Mouse (Mus musculus) limb, embryonic 15.5 days (tissue): ENCODE measurements around the gene 4930404N11Rik. TPM values are rescaled to one million over a fixed set of nuclear protein-coding genes. Genes with fewer than 3 reads are reported as not detected.

ENCODE experiments used
- ATAC-seq: fragments of 200-750 bp; cut with Nextera tagmentation; 2 replicates; pipeline ENCODE4 v1.8.0; 2017; ENCODE audit warnings: low read depth, moderate TSS enrichment; ENCODE audit not compliant: insufficient number of reproducible peaks, low FRiP score, low TSS enrichment
- H3K27ac ChIP-seq: fragments of 300-500 bp; sonication (generic); 2 replicates; pipeline ENCODE4 v1.5.1; 2015; ENCODE audit warnings: moderate library complexity, mild to moderate bottlenecking, inconsistent platforms
- H3K27me3 ChIP-seq: fragments of 300-500 bp; sonication (generic); 2 replicates; pipeline ENCODE4 v1.6.1; 2015; ENCODE audit warnings: inconsistent platforms
- H3K36me3 ChIP-seq: fragments of 300-500 bp; sonication (generic); 2 replicates; pipeline ENCODE4 v1.6.1; 2015; ENCODE audit warnings: inconsistent platforms
- H3K4me1 ChIP-seq: fragments of 300-500 bp; sonication (generic); 2 replicates; pipeline ENCODE4 v1.6.1; 2015; ENCODE audit warnings: inconsistent platforms
- H3K4me2 ChIP-seq: fragments of 300-500 bp; sonication (generic); 2 replicates; pipeline ENCODE4 v1.6.1; 2015; ENCODE audit warnings: mild to moderate bottlenecking, inconsistent platforms
- H3K4me3 ChIP-seq: fragments of 300-500 bp; sonication (generic); 2 replicates; pipeline ENCODE4 v1.5.1; 2015; ENCODE audit warnings: mild to moderate bottlenecking, inconsistent platforms
- H3K9ac ChIP-seq: fragments of 300-500 bp; sonication (generic); 2 replicates; pipeline ENCODE4 v1.6.1; 2015; ENCODE audit warnings: inconsistent platforms
- H3K9me3 ChIP-seq: fragments of 300-500 bp; sonication (generic); 2 replicates; pipeline ENCODE4 v1.6.1; 2016; ENCODE audit warnings: inconsistent platforms
- WGBS: fragments of 180-500 bp; shearing (Covaris S2); methylation state at CpG from one replicate; pipeline ENCODE4 v1.1.7; 2015; 5-methylcytosine and 5-hydroxymethylcytosine counted together
- polyA plus RNA-seq: library from polyadenylated mRNA; unstranded; fragments of >200 nt; fragmentation: Nextera tagmentation; extraction: Ambion mirVana; gene quantifications from 2 replicates; pipeline ENCODE4 v1.2.1, GENCODE M21; 2015

The 4930404N11Rik gene
- polyA plus RNA-seq, 1 experiment from 2014 or later = 0.60 TPM

DNA sequence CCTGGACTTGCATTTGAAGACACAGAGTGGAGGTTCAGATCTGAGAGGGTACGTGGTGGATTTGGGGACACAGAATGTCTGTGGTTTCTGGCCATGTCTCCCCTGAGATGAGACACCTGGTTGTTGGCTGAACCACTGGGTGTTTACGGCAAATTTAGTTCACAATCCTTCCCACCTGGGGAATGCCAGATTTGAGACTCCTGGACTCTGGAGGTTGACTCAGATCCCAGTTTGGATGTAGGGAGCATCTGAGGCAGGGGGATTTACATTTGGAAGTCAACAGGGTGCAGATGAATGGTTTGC is 11.7 kb upstream of the 4930404N11Rik start:
- Histone ChIP-seq H3K27ac (peak overlapping the region; percentile 54; the same call in 1 of the 2 replicates), H3K4me1 (peaks cover 26% of the 10 kb centered on the region), H3K4me3 (peak overlapping the region; percentile 82), H3K4me2 (peak overlapping the region; percentile 60), H3K9me3 (no peaks in the 10 kb centered on the region), H3K36me3 (peaks cover 31% of the 10 kb centered on the region), H3K27me3 (no peaks in the 10 kb centered on the region), H3K9ac (peak overlapping the region; percentile 83)
- no peak for ATAC-seq
- 51% methylated on average over 2 of the region's 2 CpGs for WGBS

DNA sequence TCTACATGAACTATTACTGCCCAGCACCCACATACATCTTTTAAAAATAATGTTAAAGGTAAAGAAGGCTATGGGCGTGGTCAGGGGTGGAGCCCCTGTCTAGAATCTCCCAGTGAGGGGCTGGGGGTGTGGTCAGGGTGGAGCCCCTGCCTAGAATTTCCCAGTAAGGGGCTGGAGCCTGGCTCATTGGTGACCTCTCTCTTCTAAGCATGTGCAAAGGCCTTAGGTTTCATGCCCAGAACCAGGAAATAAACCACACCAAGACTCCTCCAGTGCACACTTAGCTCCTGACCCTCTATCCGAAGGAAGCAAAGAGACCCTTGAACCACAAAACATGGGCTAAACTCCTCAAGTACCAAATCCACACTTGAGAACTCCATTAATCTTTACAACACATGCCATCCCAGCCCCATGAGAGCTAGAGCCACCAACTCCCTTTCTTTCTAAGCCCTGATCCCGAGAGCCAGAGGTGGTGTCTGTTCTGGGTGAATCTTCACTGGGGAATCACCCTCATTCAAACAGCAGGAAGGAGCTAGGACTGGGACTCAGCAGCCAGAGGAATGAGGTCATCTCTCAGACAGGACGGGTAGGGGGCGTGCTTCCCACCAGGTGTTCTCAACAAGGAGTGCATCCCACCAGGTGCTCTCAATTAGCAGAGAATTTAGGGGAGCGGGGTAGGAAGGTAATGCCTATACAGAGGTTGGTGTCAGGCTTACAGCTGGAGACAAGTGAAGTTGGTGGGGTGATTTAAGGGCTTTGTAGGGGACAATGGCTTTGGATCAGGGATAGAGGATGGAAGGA is 11.1 kb upstream of the 4930404N11Rik start:
- peak overlapping the region; percentile 82 for H3K4me3 ChIP-seq
- WGBS = 25% methylated on average over 6 of the region's 6 CpGs
- peaks cover 37% of the 10 kb centered on the region for H3K36me3 ChIP-seq
- no peaks in the 10 kb centered on the region for H3K27me3 ChIP-seq
- H3K4me2 ChIP-seq = peak overlapping the region; percentile 60
- peak overlapping the region; percentile 83 for H3K9ac ChIP-seq
- no peak for ATAC-seq
- H3K27ac ChIP-seq = peak overlapping the region; percentile 54; the same call in 1 of the 2 replicates
- H3K9me3 ChIP-seq = no peaks in the 10 kb centered on the region
- peaks cover 26% of the 10 kb centered on the region for H3K4me1 ChIP-seq

DNA sequence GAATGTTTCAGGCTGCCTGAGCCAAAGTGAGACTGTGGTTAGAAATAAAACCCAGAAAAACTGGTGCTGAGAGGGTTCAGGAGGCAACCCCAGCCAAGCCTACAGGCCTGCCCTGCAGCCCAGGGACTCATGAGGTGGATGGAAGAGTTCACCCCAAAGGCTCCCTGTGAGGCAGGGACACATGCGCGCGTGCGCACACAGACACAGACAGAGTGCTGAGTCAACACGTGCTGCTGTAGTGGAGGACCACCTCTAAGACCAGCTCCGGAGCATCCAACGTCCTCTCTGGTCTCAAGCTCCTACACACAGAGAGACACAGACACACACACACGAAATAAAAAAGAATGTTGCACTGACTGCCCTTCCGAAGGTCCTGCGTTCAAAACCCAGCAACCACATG is 9.7 kb upstream of the 4930404N11Rik start:
- H3K36me3 ChIP-seq = peaks cover 51% of the 10 kb centered on the region
- no peaks in the 10 kb centered on the region for H3K9me3 ChIP-seq
- H3K4me1 ChIP-seq = peaks cover 26% of the 10 kb centered on the region
- no peak overlapping the region for H3K9ac ChIP-seq
- no peak for ATAC-seq
- H3K27me3 ChIP-seq = no peaks in the 10 kb centered on the region
- 93% methylated on average over 10 of the region's 10 CpGs for WGBS
- no peak overlapping the region for H3K4me3 ChIP-seq
- no peak overlapping the region for H3K4me2 ChIP-seq
- no peak overlapping the region for H3K27ac ChIP-seq

DNA sequence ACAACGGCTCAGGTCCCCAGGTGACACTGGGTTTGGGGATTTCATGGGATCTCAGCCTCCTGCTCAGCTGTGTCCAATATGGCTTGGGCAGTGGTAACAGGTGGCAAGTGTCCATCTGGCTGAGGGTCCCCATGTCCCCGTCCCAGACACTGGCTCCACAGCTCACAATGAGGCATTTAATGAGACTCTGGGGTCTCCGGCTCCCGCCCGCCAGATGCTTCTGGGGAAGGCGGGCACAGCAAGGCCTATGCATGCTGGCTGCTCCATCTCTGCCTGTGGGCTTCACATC is 1.5 kb upstream of the 4930404N11Rik start:
- H3K27ac ChIP-seq = no peak overlapping the region
- H3K27me3 ChIP-seq = peaks cover 34% of the 10 kb centered on the region
- H3K9me3 ChIP-seq = no peaks in the 10 kb centered on the region
- H3K4me3 ChIP-seq = no peak overlapping the region
- H3K4me2 ChIP-seq = no peak overlapping the region
- ATAC-seq = no peak
- H3K9ac ChIP-seq = no peak overlapping the region
- peaks cover 64% of the 10 kb centered on the region for H3K36me3 ChIP-seq
- 73% methylated on average over 6 of the region's 6 CpGs for WGBS
- H3K4me1 ChIP-seq = peaks cover 32% of the 10 kb centered on the region

DNA sequence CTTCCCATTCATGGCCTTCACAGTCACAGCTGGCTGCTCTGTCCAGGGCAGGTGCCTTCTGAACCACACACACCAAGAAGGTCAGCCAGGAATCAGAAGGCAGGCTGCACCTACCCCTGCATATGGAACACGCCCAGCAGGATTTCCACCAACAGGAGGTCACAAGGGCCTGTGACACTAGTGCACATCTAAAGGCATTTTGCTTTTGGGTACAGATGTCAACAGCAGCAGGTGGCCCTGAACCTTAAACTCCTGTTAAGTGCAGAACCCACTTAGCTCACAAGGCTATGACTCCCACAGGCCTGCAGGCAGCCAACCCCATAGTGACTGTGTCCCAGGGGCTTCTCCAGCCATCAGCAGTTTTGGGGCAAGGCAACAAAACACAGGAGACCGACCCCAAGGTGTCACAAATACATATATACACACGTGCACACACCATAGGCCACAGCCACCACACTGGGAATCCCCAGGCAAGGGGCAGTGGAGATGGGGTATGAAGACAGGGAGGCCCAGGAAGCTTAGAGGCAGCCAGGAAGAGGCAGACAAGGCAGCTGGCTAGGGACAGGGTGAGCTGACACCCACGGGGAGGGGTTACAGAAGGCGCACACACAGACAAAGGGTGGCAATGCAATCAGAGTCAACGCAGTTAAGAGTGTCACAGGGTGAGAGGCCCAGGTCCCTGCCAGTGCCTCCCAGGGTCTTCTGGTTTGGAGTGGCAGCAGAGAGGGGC is 1.0 kb upstream of the 4930404N11Rik start:
- no peak for ATAC-seq
- no peaks in the 10 kb centered on the region for H3K9me3 ChIP-seq
- no peak overlapping the region for H3K4me2 ChIP-seq
- no peak overlapping the region for H3K9ac ChIP-seq
- 82% methylated on average over 6 of the region's 6 CpGs for WGBS
- H3K4me3 ChIP-seq = no peak overlapping the region
- peaks cover 32% of the 10 kb centered on the region for H3K4me1 ChIP-seq
- H3K27ac ChIP-seq = no peak overlapping the region
- H3K27me3 ChIP-seq = peaks cover 34% of the 10 kb centered on the region
- peaks cover 59% of the 10 kb centered on the region for H3K36me3 ChIP-seq

DNA sequence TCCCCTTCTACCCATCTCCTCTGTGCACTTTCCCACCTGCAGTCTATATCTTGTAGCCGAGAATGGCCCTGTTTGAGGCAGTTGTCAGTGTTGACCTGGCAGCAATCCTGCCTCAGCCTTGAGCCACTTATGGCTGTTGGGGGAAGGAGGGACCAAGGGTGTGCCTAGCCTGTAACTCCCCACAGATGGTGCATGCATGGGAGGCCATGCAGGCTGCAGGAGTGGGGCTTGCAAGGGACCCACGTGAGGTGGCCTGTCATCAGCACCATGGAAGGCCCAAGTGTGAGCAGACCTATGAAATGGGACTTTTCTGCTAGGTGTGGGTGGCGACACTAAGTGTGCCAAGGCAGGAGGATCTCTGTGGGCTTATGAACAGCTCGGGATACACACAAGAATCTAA is 543 bp downstream of the 4930404N11Rik start:
- H3K4me1 ChIP-seq = peaks cover 39% of the 10 kb centered on the region
- H3K36me3 ChIP-seq = peaks cover 46% of the 10 kb centered on the region
- H3K9me3 ChIP-seq = no peaks in the 10 kb centered on the region
- no peak for ATAC-seq
- peak overlapping the region; percentile 50; the same call in 1 of the 2 replicates for H3K4me2 ChIP-seq
- no peak overlapping the region for H3K27ac ChIP-seq
- no peak overlapping the region; the same call in 1 of the 2 replicates for H3K4me3 ChIP-seq
- no peak overlapping the region for H3K9ac ChIP-seq
- H3K27me3 ChIP-seq = peaks cover 34% of the 10 kb centered on the region
- WGBS = 40% methylated on average over 4 of the region's 4 CpGs

DNA sequence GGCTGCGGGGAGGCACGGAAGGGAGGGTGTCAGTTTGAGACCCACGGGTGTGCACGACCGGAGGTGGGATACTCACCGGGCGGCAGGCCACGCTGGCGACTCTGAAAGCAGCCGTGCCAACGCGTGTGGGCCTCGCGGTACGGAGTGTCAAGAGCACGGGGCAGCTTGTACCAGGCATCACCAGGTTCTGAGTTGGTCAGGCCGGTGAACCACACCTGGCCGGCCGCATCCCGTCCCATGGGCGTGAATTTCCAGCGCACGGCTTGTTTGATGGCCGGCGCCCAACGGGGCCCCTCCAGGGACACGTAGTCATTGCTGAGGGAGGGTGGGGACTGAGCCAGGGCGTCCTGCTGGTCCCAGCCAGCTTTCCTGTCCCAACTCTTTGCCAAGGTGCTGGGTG is 950 bp downstream of the 4930404N11Rik start:
- no peak for ATAC-seq
- peaks cover 46% of the 10 kb centered on the region for H3K36me3 ChIP-seq
- peak overlapping the region; percentile 32 for H3K4me3 ChIP-seq
- 14% methylated on average over 28 of the region's 28 CpGs for WGBS
- H3K9me3 ChIP-seq = no peaks in the 10 kb centered on the region
- peak overlapping the region; percentile 50 for H3K4me2 ChIP-seq
- peak overlapping the region; percentile 23; the same call in 1 of the 2 replicates for H3K9ac ChIP-seq
- peaks cover 34% of the 10 kb centered on the region for H3K27me3 ChIP-seq
- peaks cover 39% of the 10 kb centered on the region for H3K4me1 ChIP-seq
- no peak overlapping the region; the same call in 1 of the 2 replicates for H3K27ac ChIP-seq

DNA sequence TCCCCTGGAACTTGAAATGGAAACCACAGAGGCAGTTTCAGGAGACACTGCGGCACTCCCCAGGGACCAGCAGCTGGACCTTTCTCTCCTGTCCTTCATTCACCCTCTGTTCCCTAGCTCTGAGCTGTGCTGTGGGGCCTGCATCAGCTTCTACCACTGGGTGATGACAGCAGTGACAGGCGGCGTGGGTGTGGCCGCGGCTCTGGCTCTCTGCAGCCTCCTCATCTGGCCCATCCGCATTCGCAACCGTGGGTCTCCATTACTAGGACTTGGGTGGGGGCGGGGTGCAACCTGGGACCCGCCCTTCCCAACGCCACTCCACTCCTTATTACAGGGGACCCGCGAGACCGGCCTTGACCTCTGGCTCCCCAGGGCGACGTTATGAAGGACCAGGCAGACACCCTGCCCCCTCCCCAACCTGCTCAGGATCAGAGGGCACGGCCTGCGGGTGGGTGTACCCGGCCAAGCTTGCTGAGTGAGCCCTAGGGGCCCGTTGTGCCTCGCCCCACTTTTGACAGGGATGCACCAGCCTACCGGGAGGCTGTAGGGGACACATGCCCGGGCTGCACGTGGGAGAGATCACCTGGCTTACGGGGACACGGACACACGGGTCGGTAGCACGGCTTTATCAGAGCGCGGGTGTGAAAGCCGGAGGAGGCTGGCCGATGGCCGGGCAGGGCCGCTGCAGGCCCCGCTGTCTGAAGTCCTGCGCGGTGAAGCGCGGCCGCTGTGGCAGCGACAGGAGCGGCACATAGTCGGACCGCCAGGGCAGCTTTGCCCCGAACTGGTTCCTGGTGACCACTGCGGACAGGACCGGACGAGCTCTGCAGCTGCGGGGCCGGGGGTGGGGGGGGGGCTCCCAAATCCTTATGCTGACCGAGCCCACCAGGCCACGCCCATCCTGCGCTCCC is 1.9 kb downstream of the 4930404N11Rik start:
- no peak for ATAC-seq
- Histone ChIP-seq H3K27ac (no peak overlapping the region), H3K36me3 (peaks cover 37% of the 10 kb centered on the region), H3K4me2 (peak overlapping the region; percentile 50), H3K4me1 (peaks cover 44% of the 10 kb centered on the region), H3K9me3 (no peaks in the 10 kb centered on the region), H3K4me3 (peak overlapping the region; percentile 32), H3K9ac (peak overlapping the region; percentile 23; the same call in 1 of the 2 replicates), H3K27me3 (peaks cover 34% of the 10 kb centered on the region)
- 13% methylated on average over 52 of the region's 54 CpGs for WGBS

DNA sequence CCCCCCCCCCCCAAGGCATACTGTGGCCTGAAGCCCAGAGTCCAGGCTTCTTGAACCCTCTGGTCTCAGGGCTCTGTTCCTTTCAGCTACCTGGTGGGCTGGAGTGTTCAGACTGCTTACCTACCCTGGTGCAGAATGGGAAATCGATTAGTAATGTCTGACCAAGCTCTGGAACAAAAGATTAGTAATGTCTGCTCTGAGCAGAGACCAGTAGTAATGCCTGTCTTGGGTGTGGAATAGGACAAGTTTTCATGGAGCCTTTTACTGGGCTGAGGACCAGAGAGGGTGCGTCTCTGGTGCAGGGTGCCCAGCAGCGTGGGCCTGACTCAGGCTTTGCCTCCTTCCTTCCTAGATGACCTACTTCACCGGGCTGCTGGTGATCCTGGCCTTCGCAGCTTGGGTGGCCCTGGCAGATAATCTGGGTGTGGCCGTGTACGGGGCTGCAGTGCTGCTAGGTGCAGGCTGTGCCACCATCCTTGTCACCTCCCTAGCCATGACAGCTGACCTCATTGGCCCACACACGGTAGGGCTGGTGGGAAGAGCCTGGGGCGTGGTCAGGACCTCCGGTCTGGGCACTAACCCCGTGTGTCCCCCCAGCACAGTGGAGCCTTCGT is 3.2 kb downstream of the 4930404N11Rik start:
- 74% methylated on average over 12 of the region's 12 CpGs for WGBS
- Histone ChIP-seq H3K27ac (no peak overlapping the region), H3K9me3 (no peaks in the 10 kb centered on the region), H3K36me3 (peaks cover 25% of the 10 kb centered on the region), H3K4me2 (no peak overlapping the region), H3K4me1 (peaks cover 55% of the 10 kb centered on the region), H3K27me3 (peaks cover 34% of the 10 kb centered on the region), H3K9ac (no peak overlapping the region), H3K4me3 (no peak overlapping the region)
- ATAC-seq = no peak

DNA sequence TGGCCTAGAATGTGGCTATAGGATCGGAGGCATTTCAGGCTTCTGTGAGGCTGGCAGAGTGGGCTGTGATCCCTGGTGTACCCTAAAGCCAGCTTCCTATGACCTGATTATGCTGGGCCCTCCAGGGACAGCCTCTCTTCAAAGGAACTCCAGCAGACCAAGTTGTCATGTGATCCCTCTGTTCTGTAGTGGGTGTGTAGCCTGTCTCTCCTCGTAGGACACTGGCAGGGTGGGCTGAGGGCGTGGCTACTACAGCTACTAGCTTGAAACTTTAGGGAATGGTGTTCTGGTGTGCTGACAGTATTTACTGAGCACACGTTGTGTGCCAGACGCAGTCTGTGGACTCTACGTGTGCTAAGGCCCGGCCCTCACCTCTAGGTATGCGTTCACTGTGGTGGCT is 4.9 kb downstream of the 4930404N11Rik start:
- H3K27ac ChIP-seq = no peak overlapping the region
- H3K4me3 ChIP-seq = no peak overlapping the region
- H3K27me3 ChIP-seq = peaks cover 36% of the 10 kb centered on the region
- H3K4me2 ChIP-seq = no peak overlapping the region
- H3K9ac ChIP-seq = no peak overlapping the region
- H3K4me1 ChIP-seq = peaks cover 63% of the 10 kb centered on the region
- no peaks in the 10 kb centered on the region for H3K9me3 ChIP-seq
- WGBS = 54% methylated on average over 8 of the region's 8 CpGs
- peaks cover 10% of the 10 kb centered on the region; the same call in 1 of the 2 replicates for H3K36me3 ChIP-seq
- ATAC-seq = no peak

DNA sequence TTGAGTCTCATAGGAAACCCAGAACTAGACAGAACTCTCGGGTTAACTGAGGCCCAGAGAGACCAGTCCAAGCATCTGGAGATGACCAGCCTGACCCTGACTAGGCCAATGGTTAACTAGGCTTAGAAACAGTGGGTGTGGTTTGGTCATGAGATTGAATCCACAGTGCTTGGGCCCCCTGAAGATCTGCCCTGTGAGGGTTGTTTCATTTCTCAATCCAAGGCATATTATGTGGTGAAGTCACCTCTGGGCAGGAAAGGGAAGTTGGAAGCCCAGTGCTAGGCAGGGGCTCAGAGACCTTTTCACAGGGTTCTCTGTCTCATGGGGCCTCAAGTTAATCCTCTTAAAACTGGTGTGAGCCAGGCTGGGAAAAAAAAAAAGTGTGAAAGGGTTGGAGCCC is 6.8 kb downstream of the 4930404N11Rik start:
- H3K4me1 ChIP-seq = peaks cover 44% of the 10 kb centered on the region
- H3K27me3 ChIP-seq = peaks cover 17% of the 10 kb centered on the region
- 46% methylated on average over 1 of the region's 1 CpGs for WGBS
- no peak overlapping the region for H3K4me3 ChIP-seq
- no peak for ATAC-seq
- H3K4me2 ChIP-seq = peak overlapping the region; percentile 97; the same call in 1 of the 2 replicates
- no peaks in the 10 kb centered on the region for H3K9me3 ChIP-seq
- H3K9ac ChIP-seq = no peak overlapping the region
- peaks cover 10% of the 10 kb centered on the region; the same call in 1 of the 2 replicates for H3K36me3 ChIP-seq
- peak overlapping the region; percentile 7; the same call in 1 of the 2 replicates for H3K27ac ChIP-seq
